Mouse (Mus musculus): Measurements from ENCODE around the gene Vamp1. TPM values are rescaled to one million over a fixed set of nuclear protein-coding genes. Genes with fewer than 3 reads are reported as not detected.
"Not testable (repeated sequence)": the region's sequence is repeated elsewhere in the genome, so short reads cannot be mapped to it uniquely, and the experiment has no call there.

The Vamp1 gene
- polyA plus RNA-seq, 1 experiment: 32.6 TPM

GRCm38 (mm10) chr6:125271455-125272227 lies 56.3 kb downstream of the Vamp1 start:
- peak overlapping the region; percentile 79 for H3K27ac ChIP-seq (ENCODE audit: control insufficient read depth, insufficient read depth, low read depth, low read length, poor library complexity)

DNA sequence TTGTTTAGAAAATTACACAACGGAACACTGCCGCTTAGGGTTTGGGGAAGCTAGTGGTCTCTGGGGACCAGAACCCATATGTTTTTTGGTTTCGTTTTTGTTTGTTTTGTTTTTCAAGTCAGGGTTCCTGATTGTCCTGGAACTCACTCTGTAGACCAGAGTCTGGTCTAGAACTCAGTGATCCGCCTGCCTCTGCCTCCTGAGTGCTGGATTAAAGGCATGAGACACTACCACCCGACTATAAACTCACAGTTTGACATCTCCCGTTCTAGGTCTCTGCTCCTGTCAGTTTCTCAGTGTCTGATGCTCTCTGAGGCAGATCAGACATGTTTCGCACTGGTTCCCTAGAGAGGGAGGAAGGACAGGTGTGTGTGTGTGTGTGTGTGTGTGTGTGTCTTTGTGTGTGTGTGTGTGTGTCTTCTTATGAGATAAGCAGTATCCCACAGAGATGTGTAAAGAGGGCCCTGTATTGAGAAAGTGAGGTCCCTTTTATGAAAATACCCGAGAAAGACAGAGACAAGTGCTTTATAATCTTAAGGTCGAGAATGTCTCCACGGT lies 57.0 kb downstream of the Vamp1 start:
- Histone ChIP-seq H3K27ac (ENCODE audit: control insufficient read depth, insufficient read depth, low read depth, low read length, poor library complexity) (peak overlapping the region; percentile 79; the same call in 1 of the 2 replicates), H3K4me1 (ENCODE audit: control insufficient read depth, insufficient read depth, low read length) (no peaks in the 10 kb centered on the region), H3K4me3 (replicated peaks; ENCODE audit: control insufficient read depth, low read depth, low read length) (no peak overlapping the region)
- 56% methylated on average over 10 of the region's 10 CpGs for WGBS
- TF ChIP-seq POLR2A (IDR thresholded peaks at IDR 0.05; ENCODE audit: borderline replicate concordance, control insufficient read depth, low read depth, low read length) (no peak), CTCF (IDR thresholded peaks at IDR 0.05; ENCODE audit: control insufficient read depth, insufficient read depth, low read length) (no peak)

More at GRCm38 (mm10) chr6:125271455-125272227, 56.3 kb downstream of the Vamp1 start:
- 8% methylated on average over 17 of the region's 17 CpGs for WGBS
- H3K4me1 ChIP-seq (ENCODE audit: control insufficient read depth, insufficient read depth, low read length): no peaks in the 10 kb centered on the region
- TF ChIP-seq POLR2A (IDR thresholded peaks at IDR 0.05; ENCODE audit: borderline replicate concordance, control insufficient read depth, low read depth, low read length): no peak
- peak; percentile 95 for TF ChIP-seq CTCF (IDR thresholded peaks at IDR 0.05; ENCODE audit: control insufficient read depth, insufficient read depth, low read length)
- peak overlapping the region; percentile 4 for H3K4me3 ChIP-seq (replicated peaks; ENCODE audit: control insufficient read depth, low read depth, low read length)

DNA sequence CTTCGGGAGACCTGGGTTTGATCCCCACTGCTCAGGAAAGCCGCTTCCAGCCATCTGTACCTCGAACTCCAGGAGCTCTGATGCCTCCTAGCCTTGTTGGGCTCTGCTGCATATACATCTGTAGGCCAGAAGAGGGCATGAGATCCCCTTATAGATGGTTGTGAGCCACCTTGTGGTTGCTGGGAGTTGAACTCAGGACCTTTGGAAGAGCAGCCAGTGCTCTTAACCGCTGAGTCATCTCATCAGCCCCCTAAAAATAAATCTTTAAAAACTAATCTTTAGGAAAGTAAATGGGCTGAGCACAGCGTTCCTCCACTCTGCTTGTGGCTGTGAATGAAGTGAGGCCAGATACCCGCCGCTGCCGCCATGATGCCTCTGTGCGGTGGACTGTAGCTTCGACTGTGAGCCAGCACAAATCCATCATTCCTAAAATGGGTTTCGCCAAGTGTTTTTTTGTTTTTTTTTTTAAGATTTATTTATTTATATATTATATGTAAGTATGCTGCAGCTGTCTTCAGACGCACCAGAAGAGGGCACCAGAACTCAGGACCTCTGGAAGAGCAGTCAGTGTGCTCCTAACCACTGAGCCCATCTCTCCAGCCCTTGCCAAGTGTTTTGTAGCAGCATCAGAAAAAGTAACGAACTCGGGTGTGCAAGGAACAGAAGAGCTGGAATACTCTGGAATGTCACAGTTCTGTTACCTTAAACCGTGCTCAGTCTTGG lies 59.7 kb downstream of the Vamp1 start:
- no peak for TF ChIP-seq POLR2A (IDR thresholded peaks at IDR 0.05; ENCODE audit: borderline replicate concordance, control insufficient read depth, low read depth, low read length)
- TF ChIP-seq CTCF (IDR thresholded peaks at IDR 0.05; ENCODE audit: control insufficient read depth, insufficient read depth, low read length): peak; percentile 49
- Histone ChIP-seq H3K27ac (ENCODE audit: control insufficient read depth, insufficient read depth, low read depth, low read length, poor library complexity) (no peak overlapping the region), H3K4me1 (ENCODE audit: control insufficient read depth, insufficient read depth, low read length) (no peaks in the 10 kb centered on the region), H3K4me3 (replicated peaks; ENCODE audit: control insufficient read depth, low read depth, low read length) (no peak overlapping the region)
- WGBS: 53% methylated on average over 15 of the region's 15 CpGs

GRCm38 (mm10) chr6:125279729-125280128 lies 64.4 kb downstream of the Vamp1 start:
- WGBS: 37% methylated on average over 8 of the region's 8 CpGs
- Histone ChIP-seq H3K27ac (ENCODE audit: control insufficient read depth, insufficient read depth, low read depth, low read length, poor library complexity) (0 out of 2 replicates have a peak overlapping the region, but pooled peaks have one; percentile 7), H3K4me3 (replicated peaks; ENCODE audit: control insufficient read depth, low read depth, low read length) (no peak overlapping the region), H3K4me1 (ENCODE audit: control insufficient read depth, insufficient read depth, low read length) (no peaks in the 10 kb centered on the region)
- TF ChIP-seq CTCF (IDR thresholded peaks at IDR 0.05; ENCODE audit: control insufficient read depth, insufficient read depth, low read length): no peak
- no peak for TF ChIP-seq POLR2A (IDR thresholded peaks at IDR 0.05; ENCODE audit: borderline replicate concordance, control insufficient read depth, low read depth, low read length)

DNA sequence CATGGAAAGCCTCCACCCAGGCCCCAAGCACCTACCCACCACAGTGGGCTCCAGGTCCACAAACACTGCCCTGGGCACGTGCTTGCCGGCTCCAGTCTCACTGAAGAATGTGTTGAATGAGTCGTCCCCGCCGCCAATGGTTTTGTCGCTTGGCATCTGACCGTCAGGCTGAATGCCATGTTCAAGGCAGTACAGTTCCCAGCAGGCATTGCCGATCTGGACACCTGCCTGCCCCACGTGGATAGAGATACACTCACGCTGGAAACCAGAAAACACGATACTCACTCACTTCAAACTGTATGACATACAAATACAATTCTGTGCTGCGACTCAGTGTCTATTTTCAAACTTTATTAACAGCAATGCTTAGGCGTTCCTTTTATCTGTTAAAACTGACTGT lies 67.4 kb downstream of the Vamp1 start:
- not testable (repeated sequence) for H3K4me1 ChIP-seq (ENCODE audit: control insufficient read depth, insufficient read depth, low read length); H3K27ac ChIP-seq (ENCODE audit: control insufficient read depth, insufficient read depth, low read depth, low read length, poor library complexity); H3K4me3 ChIP-seq (replicated peaks; ENCODE audit: control insufficient read depth, low read depth, low read length)
- 88% methylated on average over 13 of the region's 13 CpGs for WGBS

GRCm38 (mm10) chr6:125284250-125284649 lies 68.9 kb downstream of the Vamp1 start:
- TF ChIP-seq POLR2A (IDR thresholded peaks at IDR 0.05; ENCODE audit: borderline replicate concordance, control insufficient read depth, low read depth, low read length) (no peak), CTCF (IDR thresholded peaks at IDR 0.05; ENCODE audit: control insufficient read depth, insufficient read depth, low read length) (no peak)
- H3K27ac ChIP-seq (ENCODE audit: control insufficient read depth, insufficient read depth, low read depth, low read length, poor library complexity): no peak overlapping the region
- WGBS: 67% methylated on average over 8 of the region's 8 CpGs
- no peak overlapping the region for H3K4me3 ChIP-seq (replicated peaks; ENCODE audit: control insufficient read depth, low read depth, low read length)
- no peaks in the 10 kb centered on the region for H3K4me1 ChIP-seq (ENCODE audit: control insufficient read depth, insufficient read depth, low read length)

GRCm38 (mm10) chr6:125284751-125285150 lies 69.4 kb downstream of the Vamp1 start:
- Histone ChIP-seq H3K4me3 (replicated peaks; ENCODE audit: control insufficient read depth, low read depth, low read length) (no peak overlapping the region), H3K27ac (ENCODE audit: control insufficient read depth, insufficient read depth, low read depth, low read length, poor library complexity) (no peak overlapping the region), H3K4me1 (ENCODE audit: control insufficient read depth, insufficient read depth, low read length) (no peaks in the 10 kb centered on the region)
- WGBS: 89% methylated on average over 7 of the region's 7 CpGs
- TF ChIP-seq CTCF (IDR thresholded peaks at IDR 0.05; ENCODE audit: control insufficient read depth, insufficient read depth, low read length) (no peak), POLR2A (IDR thresholded peaks at IDR 0.05; ENCODE audit: borderline replicate concordance, control insufficient read depth, low read depth, low read length) (no peak)

GRCm38 (mm10) chr6:125285890-125286289 lies 70.5 kb downstream of the Vamp1 start, which contains the start of gene Tuba3a:
Gene Tuba3a, minus strand, starts transcription at chr6:125286042.
- Histone ChIP-seq H3K4me3 (replicated peaks; ENCODE audit: control insufficient read depth, low read depth, low read length) (no peak within 1 kb of the TSS), H3K4me1 (ENCODE audit: control insufficient read depth, insufficient read depth, low read length) (no peaks in the 10 kb centered on the region), H3K27ac (ENCODE audit: control insufficient read depth, insufficient read depth, low read depth, low read length, poor library complexity) (no peak within 1 kb of the TSS)
- WGBS: 92% methylated on average over 22 of the region's 22 CpGs
- TF ChIP-seq CTCF (IDR thresholded peaks at IDR 0.05; ENCODE audit: control insufficient read depth, insufficient read depth, low read length): no peak
- no peak for TF ChIP-seq POLR2A (IDR thresholded peaks at IDR 0.05; ENCODE audit: borderline replicate concordance, control insufficient read depth, low read depth, low read length)
